Mouse (Mus musculus): ENCODE data around the gene Uchl1. TPM values are rescaled to one million over a fixed set of nuclear protein-coding genes. Genes with fewer than 3 reads are reported as not detected.
A peak's percentile ranks its signal among the peaks of the same experiment; 100 is the strongest.

The Uchl1 gene
- polyA plus RNA-seq, 2 experiments: 1.1 to 1.5 TPM

DNA sequence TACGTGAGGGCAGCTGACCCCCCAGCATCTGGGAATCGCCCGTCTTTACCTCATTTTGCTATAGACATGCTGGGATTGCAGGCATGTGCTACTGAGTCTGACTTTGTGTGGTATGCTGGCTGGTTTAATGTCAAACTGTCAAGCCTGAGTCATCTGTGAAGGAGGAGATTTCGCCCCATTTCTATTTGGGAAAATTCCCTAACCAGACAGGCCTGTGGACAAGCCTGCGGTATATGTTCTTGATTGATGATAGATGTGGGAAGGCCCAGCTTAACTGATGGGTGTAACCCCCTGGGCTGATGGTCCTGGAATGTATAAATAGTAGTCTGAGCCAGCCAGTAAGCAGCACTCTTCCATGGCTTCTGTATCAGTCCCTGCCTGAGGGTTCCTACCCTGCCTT is 12.4 kb downstream of the Uchl1 start:
- H3K27me3 ChIP-seq (ENCODE audit: control insufficient read depth, insufficient read depth, low read length): no peaks in the 10 kb centered on the region
- ATAC-seq (ENCODE audit: insufficient read depth) (no peak), DNase-seq (ENCODE audit: low read depth in 3 of 3, low spot score in 3 of 3) (no peak)
- H3K4me1 ChIP-seq (replicated peaks; ENCODE audit: control insufficient read depth in 2 of 2, insufficient read depth in 2 of 2, low read length in 1 of 2): no peaks in the 10 kb centered on the region
- H3K9ac ChIP-seq (replicated peaks): no peak overlapping the region
- no peaks in the 10 kb centered on the region for H3K36me3 ChIP-seq (replicated peaks; ENCODE audit: control insufficient read depth, insufficient read depth, low read depth)
- no peak overlapping the region for H3K4me3 ChIP-seq (ENCODE audit: insufficient read depth in 1 of 2, low read depth in 2 of 2, low read length in 2 of 2)
- 68% methylated on average over 5 of the region's 5 CpGs for WGBS (ENCODE audit: insufficient replicate concordance)
- no peak for TF ChIP-seq EP300 (IDR thresholded peaks at IDR 0.05; ENCODE audit: low read depth)
- TF ChIP-seq CTCF (IDR thresholded peaks at IDR 0.05; ENCODE audit: low read depth): no peak
- H3K9me3 ChIP-seq (ENCODE audit: control insufficient read depth, low read length): no peaks in the 10 kb centered on the region
- no peak overlapping the region for H3K27ac ChIP-seq
- H3K4me2 ChIP-seq (ENCODE audit: low read depth): no peak overlapping the region

DNA sequence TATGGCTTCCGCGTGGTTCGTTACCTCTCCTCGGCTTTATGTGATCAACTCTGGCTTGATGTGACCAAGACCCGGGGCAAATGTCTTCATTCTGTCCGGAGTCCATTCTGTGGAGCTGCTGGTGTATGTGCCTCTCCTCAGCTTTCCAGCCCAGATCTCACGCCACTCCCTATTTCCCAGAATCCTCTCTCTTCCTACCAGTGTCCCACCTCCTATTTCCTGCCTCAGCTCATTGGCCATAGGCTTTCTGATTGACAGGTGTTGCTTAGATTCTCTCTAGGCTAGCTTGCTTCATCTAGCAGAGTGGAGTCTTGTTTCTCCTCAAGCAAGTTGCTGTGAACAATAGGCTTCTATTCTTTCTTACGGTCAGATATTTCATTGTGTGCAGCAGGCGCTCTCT is 13.9 kb downstream of the Uchl1 start:
- no peak overlapping the region for H3K4me3 ChIP-seq (ENCODE audit: insufficient read depth in 1 of 2, low read depth in 2 of 2, low read length in 2 of 2)
- no peaks in the 10 kb centered on the region for H3K36me3 ChIP-seq (replicated peaks; ENCODE audit: control insufficient read depth, insufficient read depth, low read depth)
- ATAC-seq (ENCODE audit: insufficient read depth): no peak
- TF ChIP-seq CTCF (IDR thresholded peaks at IDR 0.05; ENCODE audit: low read depth) (no peak), EP300 (IDR thresholded peaks at IDR 0.05; ENCODE audit: low read depth) (no peak)
- no peak overlapping the region for H3K4me2 ChIP-seq (ENCODE audit: low read depth)
- H3K27me3 ChIP-seq (ENCODE audit: control insufficient read depth, insufficient read depth, low read length): no peaks in the 10 kb centered on the region
- H3K9ac ChIP-seq (replicated peaks): no peak overlapping the region
- no peak overlapping the region for H3K27ac ChIP-seq
- WGBS (ENCODE audit: insufficient replicate concordance): 71% methylated on average over 9 of the region's 9 CpGs
- H3K9me3 ChIP-seq (ENCODE audit: control insufficient read depth, low read length): no peaks in the 10 kb centered on the region
- no peak for DNase-seq (ENCODE audit: low read depth in 3 of 3, low spot score in 3 of 3)
- H3K4me1 ChIP-seq (replicated peaks; ENCODE audit: control insufficient read depth in 2 of 2, insufficient read depth in 2 of 2, low read length in 1 of 2): no peaks in the 10 kb centered on the region

DNA sequence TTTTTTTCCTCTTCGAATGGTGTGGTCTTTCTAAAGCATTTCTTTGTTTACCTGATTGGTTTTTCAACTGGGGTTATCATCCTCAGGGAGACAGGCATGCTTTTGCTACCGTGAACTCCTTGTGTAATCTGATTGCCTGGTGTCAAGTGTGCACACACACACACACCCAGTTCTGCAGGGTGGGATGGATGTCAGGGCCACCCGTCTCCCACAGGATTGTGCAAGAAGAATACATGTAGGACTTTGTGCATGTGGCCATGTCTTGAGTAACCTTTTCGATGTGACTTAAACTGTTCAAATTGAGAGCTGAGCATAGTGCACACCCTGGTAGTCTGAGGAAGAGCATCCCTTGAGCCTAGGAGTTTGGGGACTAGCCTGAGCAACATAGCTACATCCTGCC is 17.3 kb downstream of the Uchl1 start:
- Histone ChIP-seq H3K36me3 (replicated peaks; ENCODE audit: control insufficient read depth, insufficient read depth, low read depth) (no peaks in the 10 kb centered on the region), H3K4me2 (ENCODE audit: low read depth) (no peak overlapping the region), H3K9ac (replicated peaks) (no peak overlapping the region), H3K9me3 (ENCODE audit: control insufficient read depth, low read length) (no peaks in the 10 kb centered on the region), H3K27ac (no peak overlapping the region), H3K27me3 (ENCODE audit: control insufficient read depth, insufficient read depth, low read length) (no peaks in the 10 kb centered on the region), H3K4me1 (replicated peaks; ENCODE audit: control insufficient read depth in 2 of 2, insufficient read depth in 2 of 2, low read length in 1 of 2) (no peaks in the 10 kb centered on the region), H3K4me3 (ENCODE audit: insufficient read depth in 1 of 2, low read depth in 2 of 2, low read length in 2 of 2) (no peak overlapping the region)
- ATAC-seq (ENCODE audit: insufficient read depth) (no peak), DNase-seq (ENCODE audit: low read depth in 3 of 3, low spot score in 3 of 3) (no peak)
- TF ChIP-seq CTCF (IDR thresholded peaks at IDR 0.05; ENCODE audit: low read depth) (no peak), EP300 (IDR thresholded peaks at IDR 0.05; ENCODE audit: low read depth) (no peak)
- 46% methylated on average over 4 of the region's 4 CpGs for WGBS (ENCODE audit: insufficient replicate concordance)

DNA sequence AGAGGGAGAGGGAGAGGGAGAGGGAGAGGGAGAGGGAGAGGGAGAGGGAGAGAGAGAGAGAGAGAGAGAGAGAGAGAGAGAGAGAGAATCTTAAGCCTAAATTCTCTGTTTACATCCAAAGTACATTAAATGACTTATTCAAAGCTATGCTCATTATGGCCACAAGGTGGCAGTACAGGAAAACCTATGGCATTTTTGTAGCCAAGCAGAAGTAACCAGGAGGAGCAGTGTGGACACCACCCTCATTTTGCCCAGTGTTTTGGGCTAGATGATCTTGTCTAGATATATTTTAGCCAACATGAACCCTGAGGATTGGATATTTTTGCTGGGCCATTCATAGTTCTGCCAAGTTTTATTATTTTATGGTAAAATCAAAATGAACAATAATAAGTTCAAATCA is 21.2 kb downstream of the Uchl1 start:
- TF ChIP-seq EP300 (IDR thresholded peaks at IDR 0.05; ENCODE audit: low read depth): no peak
- peak; percentile 75 for TF ChIP-seq CTCF (IDR thresholded peaks at IDR 0.05; ENCODE audit: low read depth)
- Histone ChIP-seq H3K4me3 (ENCODE audit: insufficient read depth in 1 of 2, low read depth in 2 of 2, low read length in 2 of 2) (no peak overlapping the region), H3K9ac (replicated peaks) (no peak overlapping the region), H3K9me3 (ENCODE audit: control insufficient read depth, low read length) (no peaks in the 10 kb centered on the region), H3K27ac (no peak overlapping the region), H3K4me2 (ENCODE audit: low read depth) (no peak overlapping the region), H3K27me3 (ENCODE audit: control insufficient read depth, insufficient read depth, low read length) (no peaks in the 10 kb centered on the region), H3K4me1 (replicated peaks; ENCODE audit: control insufficient read depth in 2 of 2, insufficient read depth in 2 of 2, low read length in 1 of 2) (no peaks in the 10 kb centered on the region), H3K36me3 (replicated peaks; ENCODE audit: control insufficient read depth, insufficient read depth, low read depth) (no peaks in the 10 kb centered on the region)
- DNase-seq (ENCODE audit: low read depth in 3 of 3, low spot score in 3 of 3) (peak in 2 of 3 experiments; percentile 12 to 17), ATAC-seq (ENCODE audit: insufficient read depth) (no peak)

DNA sequence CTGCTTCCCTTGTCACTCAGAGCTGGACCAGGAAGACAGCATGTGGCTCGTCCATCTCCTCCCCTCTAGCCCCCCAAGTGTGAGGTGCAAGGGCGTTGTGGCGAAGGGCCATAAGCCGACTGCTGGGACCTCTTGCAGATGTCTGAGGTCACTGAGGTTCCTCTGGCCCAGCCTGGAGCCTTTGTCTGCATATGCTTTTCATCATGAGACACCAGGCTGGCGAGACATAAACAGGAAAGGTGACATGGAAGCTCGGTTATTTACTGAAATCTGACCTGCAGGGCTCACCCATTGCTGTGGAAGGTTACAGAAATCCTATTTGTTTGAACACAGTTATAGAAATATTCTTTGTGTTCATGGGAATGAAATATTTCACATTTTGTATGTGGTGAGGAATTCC is 24.0 kb downstream of the Uchl1 start:
- Histone ChIP-seq H3K4me1 (replicated peaks; ENCODE audit: control insufficient read depth in 2 of 2, insufficient read depth in 2 of 2, low read length in 1 of 2) (no peaks in the 10 kb centered on the region), H3K9ac (replicated peaks) (no peak overlapping the region), H3K9me3 (ENCODE audit: control insufficient read depth, low read length) (no peaks in the 10 kb centered on the region), H3K4me2 (ENCODE audit: low read depth) (no peak overlapping the region), H3K27me3 (ENCODE audit: control insufficient read depth, insufficient read depth, low read length) (no peaks in the 10 kb centered on the region), H3K4me3 (ENCODE audit: insufficient read depth in 1 of 2, low read depth in 2 of 2, low read length in 2 of 2) (no peak overlapping the region), H3K36me3 (replicated peaks; ENCODE audit: control insufficient read depth, insufficient read depth, low read depth) (no peaks in the 10 kb centered on the region), H3K27ac (no peak overlapping the region)
- ATAC-seq (ENCODE audit: insufficient read depth): no peak
- no peak for DNase-seq (ENCODE audit: low read depth in 3 of 3, low spot score in 3 of 3)
- WGBS (ENCODE audit: insufficient replicate concordance): 55% methylated on average over 6 of the region's 6 CpGs
- TF ChIP-seq EP300 (IDR thresholded peaks at IDR 0.05; ENCODE audit: low read depth): no peak
- no peak for TF ChIP-seq CTCF (IDR thresholded peaks at IDR 0.05; ENCODE audit: low read depth)
